Mouse (Mus musculus) stomach, embryonic 16.5 days (tissue): ENCODE results near the gene Tmem267. TPM values are rescaled to one million over a fixed set of nuclear protein-coding genes. Genes with fewer than 3 reads are reported as not detected.

Source experiments
- ATAC-seq: fragments of 200-750 bp; cut with Nextera tagmentation; 2 replicates; pipeline ENCODE4 v1.8.0; 2017; ENCODE audit warnings: moderate number of reproducible peaks, moderate TSS enrichment; ENCODE audit not compliant: insufficient read depth, low FRiP score
- H3K27ac ChIP-seq: fragments of 300-500 bp; sonication (generic); 2 replicates; pipeline ENCODE4 v1.5.1; 2014; ENCODE audit warnings: low read length
- H3K27me3 ChIP-seq: fragments of 300-500 bp; sonication (generic); 2 replicates; pipeline ENCODE4 v1.6.1; 2014; ENCODE audit warnings: low read length, control low read depth, mixed read lengths; ENCODE audit not compliant: control insufficient read depth, insufficient read depth
- H3K36me3 ChIP-seq: fragments of 300-500 bp; sonication (generic); 2 replicates; pipeline ENCODE4 v1.6.1; 2014; ENCODE audit warnings: low read length; ENCODE audit not compliant: control insufficient read depth, insufficient read depth
- H3K4me1 ChIP-seq: fragments of 300-500 bp; sonication (generic); 2 replicates; pipeline ENCODE4 v1.6.1; 2014; ENCODE audit warnings: low read length, control low read depth, mixed read lengths; ENCODE audit not compliant: control insufficient read depth, insufficient read depth
- H3K4me2 ChIP-seq: fragments of 300-500 bp; sonication (generic); 2 replicates; pipeline ENCODE4 v1.6.1; 2014; ENCODE audit warnings: low read depth, low read length, mixed read lengths
- H3K4me3 ChIP-seq: fragments of 300-500 bp; sonication (generic); replicated peaks from 2 replicates; pipeline ENCODE4 v1.5.1; 2014; ENCODE audit warnings: mild to moderate bottlenecking, low read length
- H3K9ac ChIP-seq: fragments of 300-500 bp; sonication (generic); 2 replicates; pipeline ENCODE4 v1.6.1; 2014; ENCODE audit warnings: low read length
- H3K9me3 ChIP-seq: fragments of 300-500 bp; sonication (generic); replicated peaks from 2 replicates; pipeline ENCODE4 v1.6.1; 2016; ENCODE audit warnings: low read length, control low read depth; ENCODE audit not compliant: control insufficient read depth
- WGBS: fragments of 180-500 bp; shearing (Covaris S2); extraction: QIAGEN DNeasy Blood & Tissue Kit; methylation state at CpG from one replicate; pipeline ENCODE4 v1.1.7; 2014; 5-methylcytosine and 5-hydroxymethylcytosine counted together
- polyA plus RNA-seq: library from polyadenylated mRNA; unstranded; fragments of >200 nt; fragmentation: Nextera tagmentation; extraction: Ambion mirVana; gene quantifications from 2 replicates; pipeline ENCODE4 v1.2.1, GENCODE M21; 2015

Gene Tmem267
- polyA plus RNA-seq = 0.71 and 0.99 TPM in 2 replicates

DNA sequence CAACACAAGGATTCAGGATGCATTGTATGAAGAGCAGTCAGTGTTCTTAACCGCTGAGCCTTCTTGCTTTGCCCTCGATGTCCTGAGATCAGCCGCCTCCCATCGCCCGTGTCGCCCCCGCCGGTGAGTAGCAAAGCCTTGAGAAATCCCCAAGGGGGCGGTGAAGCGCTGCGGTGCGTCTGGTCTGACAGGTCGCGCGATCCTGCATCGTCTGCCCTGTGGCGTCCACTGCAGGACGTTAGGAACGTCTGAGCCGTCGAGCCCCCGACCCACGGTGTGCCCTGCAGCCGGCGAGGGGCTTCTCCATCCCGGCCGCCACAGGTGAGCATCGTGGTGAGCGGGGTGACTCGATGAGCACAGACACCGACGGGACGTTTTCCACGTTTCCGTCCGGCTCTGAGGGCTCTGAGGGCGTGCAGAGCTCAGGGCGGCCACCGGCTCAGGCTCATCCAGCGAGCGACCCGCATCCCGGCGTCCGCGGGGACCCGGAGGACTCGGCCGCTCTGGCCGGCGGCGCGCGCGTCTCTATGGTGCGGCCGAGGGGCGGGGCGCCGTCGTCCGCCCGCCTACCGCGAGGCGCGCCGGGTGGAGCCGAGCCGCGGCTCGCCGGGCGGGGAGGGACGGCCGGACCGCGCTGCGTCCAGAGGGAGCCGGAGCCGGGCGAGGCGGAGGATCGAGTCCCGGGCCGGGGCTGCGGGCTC lies at the start of gene Tmem267, which contains the start of gene 3110070M22Rik:
Gene Tmem267, plus strand, starts transcription at position 160 of the 701 bp plus-strand sequence.
Gene 3110070M22Rik, minus strand, starts transcription at position 504 of the 701 bp plus-strand sequence.
- Histone ChIP-seq H3K27ac (peak within 1 kb of the TSS; percentile 12; the same call in 1 of the 2 replicates), H3K4me2 (peak within 1 kb of the TSS; percentile 31), H3K4me3 (no peak within 1 kb of the TSS), H3K36me3 (peaks cover 14% of the 10 kb centered on the region), H3K27me3 (no peaks in the 10 kb centered on the region), H3K9me3 (peaks cover 5% of the 10 kb centered on the region), H3K4me1 (no peaks in the 10 kb centered on the region), H3K9ac (peak within 1 kb of the TSS; percentile 31)
- no peak for ATAC-seq
- 81% methylated on average over 87 of the region's 87 CpGs for WGBS

GRCm38 (mm10) chr13:119442244-119442643 lies 45.6 kb upstream of the Tmem267 start:
- Histone ChIP-seq H3K27ac (no peak overlapping the region), H3K9me3 (no peaks in the 10 kb centered on the region), H3K4me1 (no peaks in the 10 kb centered on the region), H3K27me3 (no peaks in the 10 kb centered on the region), H3K36me3 (peaks cover 13% of the 10 kb centered on the region), H3K4me3 (no peak overlapping the region), H3K4me2 (no peak overlapping the region), H3K9ac (no peak overlapping the region)
- no peak for ATAC-seq
- 93% methylated on average over 1 of the region's 1 CpGs for WGBS

GRCm38 (mm10) chr13:119453563-119453962 lies 34.3 kb upstream of the Tmem267 start:
- no peak for ATAC-seq
- Histone ChIP-seq H3K4me2 (no peak overlapping the region), H3K9ac (no peak overlapping the region), H3K27ac (no peak overlapping the region), H3K27me3 (no peaks in the 10 kb centered on the region), H3K4me3 (no peak overlapping the region), H3K9me3 (no peaks in the 10 kb centered on the region), H3K36me3 (peaks cover 24% of the 10 kb centered on the region), H3K4me1 (no peaks in the 10 kb centered on the region)
- 93% methylated on average over 4 of the region's 4 CpGs for WGBS

DNA sequence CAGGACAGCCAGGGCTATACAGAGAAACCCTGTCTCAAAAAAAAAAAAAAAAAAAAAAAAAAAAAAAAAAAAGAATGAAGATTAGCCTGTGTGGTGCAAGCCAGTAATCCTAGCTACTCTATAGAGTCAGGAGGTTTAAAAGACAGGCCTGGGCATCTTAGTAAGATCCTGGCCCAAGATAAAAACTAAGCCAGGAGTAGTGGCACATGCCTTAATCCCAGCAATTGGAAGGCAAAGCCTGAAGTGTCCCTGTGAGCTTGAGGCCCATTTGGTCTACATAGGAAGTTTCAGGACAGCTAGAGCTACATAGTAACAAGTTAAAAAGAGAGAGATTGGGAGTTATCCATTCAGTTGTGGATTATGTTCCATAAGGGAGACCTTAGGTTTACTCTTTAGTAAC lies 32.8 kb upstream of the Tmem267 start:
- H3K4me1 ChIP-seq = no peaks in the 10 kb centered on the region
- no peak overlapping the region for H3K27ac ChIP-seq
- no peaks in the 10 kb centered on the region for H3K27me3 ChIP-seq
- ATAC-seq = no peak
- H3K4me2 ChIP-seq = no peak overlapping the region
- no peak overlapping the region for H3K4me3 ChIP-seq
- H3K9ac ChIP-seq = no peak overlapping the region
- H3K9me3 ChIP-seq = no peaks in the 10 kb centered on the region
- H3K36me3 ChIP-seq = peaks cover 24% of the 10 kb centered on the region

GRCm38 (mm10) chr13:119456342-119456741 lies 31.5 kb upstream of the Tmem267 start:
- H3K27ac ChIP-seq = no peak overlapping the region
- no peak overlapping the region for H3K9ac ChIP-seq
- no peaks in the 10 kb centered on the region for H3K9me3 ChIP-seq
- no peak overlapping the region for H3K4me3 ChIP-seq
- H3K4me1 ChIP-seq = no peaks in the 10 kb centered on the region
- peaks cover 12% of the 10 kb centered on the region for H3K36me3 ChIP-seq
- H3K27me3 ChIP-seq = no peaks in the 10 kb centered on the region
- no peak for ATAC-seq
- 85% methylated on average over 7 of the region's 7 CpGs for WGBS
- no peak overlapping the region for H3K4me2 ChIP-seq

GRCm38 (mm10) chr13:119461900-119462595 lies 25.8 kb upstream of the Tmem267 start:
- H3K4me3 ChIP-seq = peak overlapping the region; percentile 86
- WGBS = 7% methylated on average over 10 of the region's 10 CpGs
- no peaks in the 10 kb centered on the region for H3K27me3 ChIP-seq
- peaks cover 4% of the 10 kb centered on the region; the same call in 1 of the 2 replicates for H3K36me3 ChIP-seq
- H3K9ac ChIP-seq = peak overlapping the region; percentile 88
- H3K4me2 ChIP-seq = peak overlapping the region; percentile 88
- peaks cover 8% of the 10 kb centered on the region; the same call in 1 of the 2 replicates for H3K4me1 ChIP-seq
- no peaks in the 10 kb centered on the region for H3K9me3 ChIP-seq
- peak overlapping the region; percentile 88 for H3K27ac ChIP-seq
- ATAC-seq = peak; percentile 27

GRCm38 (mm10) chr13:119462596-119463560 lies 25.0 kb upstream of the Tmem267 start, which contains the start of gene 4833420G17Rik:
TSS of gene 4833420G17Rik (plus strand) at chr13:119462768.
- 7% methylated on average over 57 of the region's 57 CpGs for WGBS
- ATAC-seq = peak; percentile 97
- peak within 1 kb of the TSS; percentile 88 for H3K4me2 ChIP-seq

GRCm38 (mm10) chr13:119476631-119477030 lies 11.2 kb upstream of the Tmem267 start:
- Histone ChIP-seq H3K27me3 (no peaks in the 10 kb centered on the region), H3K36me3 (peaks cover 23% of the 10 kb centered on the region), H3K4me1 (no peaks in the 10 kb centered on the region), H3K27ac (no peak overlapping the region), H3K4me3 (no peak overlapping the region), H3K9me3 (no peaks in the 10 kb centered on the region), H3K9ac (no peak overlapping the region), H3K4me2 (no peak overlapping the region)
- no peak for ATAC-seq
- WGBS = 86% methylated on average over 9 of the region's 9 CpGs

More at GRCm38 (mm10) chr13:119462596-119463560, 25.0 kb upstream of the Tmem267 start, which contains the start of gene 4833420G17Rik:
- Histone ChIP-seq H3K27ac (peak within 1 kb of the TSS; percentile 88), H3K4me1 (peaks cover 8% of the 10 kb centered on the region; the same call in 1 of the 2 replicates), H3K27me3 (no peaks in the 10 kb centered on the region), H3K4me3 (peak within 1 kb of the TSS; percentile 86), H3K9me3 (no peaks in the 10 kb centered on the region), H3K9ac (peak within 1 kb of the TSS; percentile 88), H3K36me3 (peaks cover 11% of the 10 kb centered on the region)
